Mouse (Mus musculus): ENCODE measurements around the gene Pgbd5.

DNA sequence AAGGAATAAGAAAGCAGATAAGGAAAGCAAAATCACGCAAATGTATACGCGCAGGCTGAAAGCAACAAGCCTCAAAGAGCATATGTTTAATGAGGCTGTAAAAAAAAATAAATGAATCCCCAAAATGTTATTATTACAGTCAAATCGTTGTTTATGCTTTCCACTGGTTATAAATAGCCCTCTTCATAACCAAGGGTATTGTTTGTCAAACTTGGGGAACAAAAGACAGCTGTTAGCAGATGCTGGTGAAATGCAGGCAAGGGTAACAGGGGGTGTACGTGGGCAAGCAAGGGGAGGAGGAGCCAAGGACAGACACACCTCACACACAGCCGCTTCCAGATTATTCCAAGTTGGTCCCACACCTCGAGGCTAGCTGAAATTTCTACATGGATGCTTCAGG, 44.1 kb downstream of the Pgbd5 start:
- TF ChIP-seq CTCF (IDR thresholded peaks at IDR 0.05; ENCODE audit: borderline replicate concordance, control insufficient read depth, extremely low read depth, insufficient read depth, low read length, poor library complexity) (no peak), POLR2A (IDR thresholded peaks at IDR 0.05; ENCODE audit: control insufficient read depth, extremely low read depth, insufficient read depth, low read length, poor library complexity) (no peak)

Measured in thymus, adult 2 months (tissue).